Mouse (Mus musculus): ENCODE results near the gene Zfp13. TPM values are rescaled to one million over a fixed set of nuclear protein-coding genes. Genes with fewer than 3 reads are reported as not detected.

Zfp13 gene
- total RNA-seq, 2 experiments from 2014 or later: 1.5 to 1.8 TPM

GRCm38 (mm10) chr17:23552896-23553633 is 46.2 kb downstream of the Zfp13 start:
- intact Hi-C loops (cut with DNase I): no loop called here
- DNase-seq: no peak

GRCm38 (mm10) chr17:23551963-23552362 is 47.3 kb downstream of the Zfp13 start:
- intact Hi-C loops (cut with DNase I): no loop called here
- DNase-seq: no peak

- no peak for DNase-seq
- intact Hi-C loops (cut with DNase I): no loop called here
Measured at GRCm38 (mm10) chr17:23551416-23551815, 47.9 kb downstream of the Zfp13 start.

- intact Hi-C loops (cut with DNase I): no loop called here
Measured at GRCm38 (mm10) chr17:23550856-23551255, 48.4 kb downstream of the Zfp13 start.

GRCm38 (mm10) chr17:23550188-23550791 is 49.0 kb downstream of the Zfp13 start:
- intact Hi-C loops (cut with DNase I): no loop called here
- peak; percentile 82 to 91 for DNase-seq

More at GRCm38 (mm10) chr17:23550856-23551255, 48.4 kb downstream of the Zfp13 start:
- DNase-seq: no peak

- no peak for DNase-seq
- intact Hi-C loops (cut with DNase I): loop anchor here (10.0 kb wide), 1 partner anchor 355 kb away; the partner anchor contains the start of gene Zfp40
Measured at GRCm38 (mm10) chr17:23549441-23549840, 49.8 kb downstream of the Zfp13 start.

GRCm38 (mm10) chr17:23548615-23549014 is 50.7 kb downstream of the Zfp13 start:
- peak; percentile 63 to 68 for DNase-seq
- intact Hi-C loops (cut with DNase I): loop anchor here (10.0 kb wide), 1 partner anchor 354 kb away; the partner anchor contains the start of gene Zfp40

- DNase-seq: no peak
- intact Hi-C loops (cut with DNase I): loop anchor here (10.0 kb wide), 1 partner anchor 353 kb away; the partner anchor contains the start of gene Zfp40
Measured at GRCm38 (mm10) chr17:23547681-23548443, 51.4 kb downstream of the Zfp13 start.

- intact Hi-C loops (cut with DNase I): loop anchor here (10.0 kb wide), 1 partner anchor 352 kb away; the partner anchor contains the start of gene Zfp40
- DNase-seq: peak; percentile 64 to 78
Measured at GRCm38 (mm10) chr17:23546702-23547505, 52.4 kb downstream of the Zfp13 start.

- intact Hi-C loops (cut with DNase I): loop anchor here (10.0 kb wide), 1 partner anchor 352 kb away; the partner anchor contains the start of gene Zfp40
- peak; percentile 55 to 79 for DNase-seq
Measured at GRCm38 (mm10) chr17:23546333-23546701, 53.0 kb downstream of the Zfp13 start.

- intact Hi-C loops (cut with DNase I): loop anchor here (10.0 kb wide), 1 partner anchor 351 kb away; the partner anchor contains the start of gene Zfp40
- DNase-seq: no peak
Measured at GRCm38 (mm10) chr17:23545841-23546240, 53.4 kb downstream of the Zfp13 start.

GRCm38 (mm10) chr17:23544766-23545165 is 54.5 kb downstream of the Zfp13 start:
- no peak for DNase-seq
- intact Hi-C loops (cut with DNase I): loop anchor here (10.0 kb wide), 1 partner anchor 350 kb away; the partner anchor contains the start of gene Zfp40

GRCm38 (mm10) chr17:23543983-23544382 is 55.3 kb downstream of the Zfp13 start:
- no peak for DNase-seq

GRCm38 (mm10) chr17:23543325-23543724 is 56.0 kb downstream of the Zfp13 start:
- intact Hi-C loops (cut with DNase I): loop anchor here (10.0 kb wide), 1 partner anchor 349 kb away; the partner anchor contains the start of gene Zfp40
- DNase-seq: no peak

More at GRCm38 (mm10) chr17:23543983-23544382, 55.3 kb downstream of the Zfp13 start:
- intact Hi-C loops (cut with DNase I): loop anchor here (10.0 kb wide), 1 partner anchor 349 kb away; the partner anchor contains the start of gene Zfp40

GRCm38 (mm10) chr17:23542835-23543234 is 56.5 kb downstream of the Zfp13 start:
- DNase-seq: no peak
- intact Hi-C loops (cut with DNase I): loop anchor here (10.0 kb wide), 1 partner anchor 348 kb away; the partner anchor contains the start of gene Zfp40

- intact Hi-C loops (cut with DNase I): loop anchor here (10.0 kb wide), 1 partner anchor 347 kb away; the partner anchor contains the start of gene Zfp40
Measured at GRCm38 (mm10) chr17:23542004-23542720, 57.1 kb downstream of the Zfp13 start.

GRCm38 (mm10) chr17:23540605-23541475 is 58.4 kb downstream of the Zfp13 start:
- no peak for DNase-seq
- intact Hi-C loops (cut with DNase I): loop anchor here (10.0 kb wide), 1 partner anchor 346 kb away; the partner anchor contains the start of gene Zfp40

More at GRCm38 (mm10) chr17:23542004-23542720, 57.1 kb downstream of the Zfp13 start:
- DNase-seq: no peak

GRCm38 (mm10) chr17:23540106-23540505 is 59.2 kb downstream of the Zfp13 start:
- no peak for DNase-seq
- intact Hi-C loops (cut with DNase I): loop anchor here (10.0 kb wide), 1 partner anchor 345 kb away; the partner anchor contains the start of gene Zfp40
